In genomic region chr4:40864361-40864760, GRCm38 (mm10) we compare ENCODE assay signal across 36 mouse cellular contexts. TPM values are rescaled to one million over a fixed set of nuclear protein-coding genes. Genes with fewer than 3 reads are reported as not detected.
"Had no signal": no experiment of that assay in that cellular context is flagged by ENCODE, and none has a peak within 500 bp of the region (broad histone marks: within the 10 kb centered on the region; RNA-seq: fewer than 3 reads in every experiment).

No protein-coding gene starts in this region.

- DNase-seq: forebrain, postnatal 0 days; gastrocnemius, postnatal 14 days; gastrocnemius, postnatal 36 days; heart, adult 11 months; heart, adult 2 months; heart, postnatal 14 days; heart, postnatal 36 days; kidney, adult 11 months; kidney, postnatal 25 days; layer of hippocampus, adult 9-11 months; layer of hippocampus, postnatal 36 days; left cerebral cortex, postnatal 4 days had no signal

- H3K4me1 ChIP-seq: hindbrain, embryonic 13.5 days; hindbrain, embryonic 15.5 days had no signal

- H3K27ac ChIP-seq: heart, adult 2 months; heart, embryonic 13.5 days; heart, embryonic 15.5 days; hindbrain, embryonic 13.5 days; hindbrain, embryonic 15.5 days; hindbrain, postnatal 0 days; kidney, embryonic 15.5 days; kidney, postnatal 0 days; limb, embryonic 13.5 days; limb, embryonic 15.5 days; liver, embryonic 14.5 days had no signal

- H3K27me3 ChIP-seq: heart, embryonic 13.5 days; heart, embryonic 15.5 days; hindbrain, embryonic 13.5 days; hindbrain, embryonic 15.5 days; kidney, embryonic 15.5 days; limb, embryonic 13.5 days; limb, embryonic 15.5 days had no signal

- H3K4me3 ChIP-seq: heart, adult 2 months; heart, embryonic 13.5 days; heart, embryonic 15.5 days; hindbrain, embryonic 13.5 days; hindbrain, embryonic 15.5 days; kidney, embryonic 15.5 days; limb, embryonic 13.5 days; limb, embryonic 15.5 days had no signal

- H3K9ac ChIP-seq: forebrain, postnatal 0 days; heart, embryonic 13.5 days; heart, embryonic 15.5 days; hindbrain, embryonic 13.5 days; hindbrain, embryonic 15.5 days; kidney, embryonic 15.5 days; limb, embryonic 13.5 days; limb, embryonic 15.5 days had no signal

- H3K4me2 ChIP-seq: heart, embryonic 11.5 days; heart, embryonic 13.5 days; heart, embryonic 15.5 days; hindbrain, embryonic 13.5 days; hindbrain, embryonic 15.5 days; kidney, embryonic 15.5 days; limb, embryonic 13.5 days; limb, embryonic 15.5 days had no signal

- ATAC-seq: forebrain, postnatal 0 days; hindbrain, postnatal 0 days; intestine, embryonic 16.5 days had no signal

- H3K9me3 ChIP-seq: heart, embryonic 13.5 days; heart, embryonic 15.5 days; hindbrain, embryonic 13.5 days; hindbrain, embryonic 15.5 days; kidney, embryonic 15.5 days; limb, embryonic 13.5 days; limb, embryonic 15.5 days had no signal

- H3K36me3 ChIP-seq: heart, embryonic 13.5 days; heart, embryonic 15.5 days; hindbrain, embryonic 13.5 days; hindbrain, embryonic 15.5 days; kidney, embryonic 15.5 days; limb, embryonic 13.5 days; limb, embryonic 15.5 days had no signal

RNA-seq across cellular contexts. Expression of gene Spink4, which starts 55.5 kb away (rescaled TPM):
- total RNA-seq: forebrain, postnatal 0 days; gastrocnemius, adult 18-20 months; gastrocnemius, adult 8-10 months; gastrocnemius, postnatal 14 days; gastrocnemius, postnatal 36 days; heart, postnatal 36 days; hematopoietic stem cell, adult 5-6 weeks; hindbrain, postnatal 0 days; layer of hippocampus, adult 18-20 months; layer of hippocampus, adult 8-10 months; layer of hippocampus, postnatal 14 days; layer of hippocampus, postnatal 36 days; left cerebral cortex, adult 18-20 months; left cerebral cortex, adult 8-10 months; left cerebral cortex, postnatal 10 days; left cerebral cortex, postnatal 25 days; left cerebral cortex, postnatal 4 days had no signal
- polyA plus RNA-seq: forebrain, postnatal 0 days; hindbrain, embryonic 11.5 days; hindbrain, embryonic 13.5 days; hindbrain, embryonic 15.5 days; hindbrain, postnatal 0 days; limb, embryonic 11.5 days; limb, embryonic 13.5 days; limb, embryonic 15.5 days had no signal
